Mouse (Mus musculus): Measurements from ENCODE around the gene Cdk14.

GRCm38 (mm10) chr5:4962063-4962610 is 458.0 kb downstream of the Cdk14 start:
- TF ChIP-seq EP300 (IDR thresholded peaks at IDR 0.05; ENCODE audit: low read depth), result no peak
- peak; percentile 89 for TF ChIP-seq CTCF (IDR thresholded peaks at IDR 0.05; ENCODE audit: low read depth)
